Mouse (Mus musculus) cerebellum, postnatal 36 days (tissue): ENCODE data around the gene Fam181a.

Source experiments
- DNase-seq, 2 experiments: peaks; one replicate each; pipeline ENCODE4 v3.0.0; 2021 to 2022; ENCODE audit warnings: mixed read lengths in 2 of 2

The Fam181a gene

DNA sequence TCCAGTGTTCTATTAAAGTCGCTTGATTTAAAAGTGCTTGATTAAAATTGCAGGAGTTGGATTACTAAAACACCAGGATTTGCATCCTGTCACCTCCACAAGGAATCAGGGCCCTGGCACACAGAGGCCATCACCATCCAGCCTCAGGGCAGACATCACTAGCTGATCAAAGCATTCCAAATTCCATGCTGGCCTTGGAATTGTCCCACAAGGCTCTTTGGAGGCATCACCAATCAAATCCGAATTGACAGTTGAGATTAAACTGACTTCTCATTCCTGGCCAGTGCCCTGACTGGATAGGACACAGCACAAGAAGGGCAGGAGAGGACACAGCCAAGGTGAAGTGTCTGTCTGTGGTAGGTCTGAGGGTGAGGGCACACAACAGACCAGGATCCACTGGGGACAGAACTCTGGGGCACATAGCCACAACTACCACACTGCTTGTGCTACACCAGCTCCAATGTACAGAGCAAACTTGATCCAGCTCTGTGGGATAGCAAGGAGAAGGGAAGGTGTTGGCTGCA, at the start of gene Fam181a:
Gene Fam181a (plus strand): TSS at position 232 of the 524 bp plus-strand sequence.
- no peak for DNase-seq

DNA sequence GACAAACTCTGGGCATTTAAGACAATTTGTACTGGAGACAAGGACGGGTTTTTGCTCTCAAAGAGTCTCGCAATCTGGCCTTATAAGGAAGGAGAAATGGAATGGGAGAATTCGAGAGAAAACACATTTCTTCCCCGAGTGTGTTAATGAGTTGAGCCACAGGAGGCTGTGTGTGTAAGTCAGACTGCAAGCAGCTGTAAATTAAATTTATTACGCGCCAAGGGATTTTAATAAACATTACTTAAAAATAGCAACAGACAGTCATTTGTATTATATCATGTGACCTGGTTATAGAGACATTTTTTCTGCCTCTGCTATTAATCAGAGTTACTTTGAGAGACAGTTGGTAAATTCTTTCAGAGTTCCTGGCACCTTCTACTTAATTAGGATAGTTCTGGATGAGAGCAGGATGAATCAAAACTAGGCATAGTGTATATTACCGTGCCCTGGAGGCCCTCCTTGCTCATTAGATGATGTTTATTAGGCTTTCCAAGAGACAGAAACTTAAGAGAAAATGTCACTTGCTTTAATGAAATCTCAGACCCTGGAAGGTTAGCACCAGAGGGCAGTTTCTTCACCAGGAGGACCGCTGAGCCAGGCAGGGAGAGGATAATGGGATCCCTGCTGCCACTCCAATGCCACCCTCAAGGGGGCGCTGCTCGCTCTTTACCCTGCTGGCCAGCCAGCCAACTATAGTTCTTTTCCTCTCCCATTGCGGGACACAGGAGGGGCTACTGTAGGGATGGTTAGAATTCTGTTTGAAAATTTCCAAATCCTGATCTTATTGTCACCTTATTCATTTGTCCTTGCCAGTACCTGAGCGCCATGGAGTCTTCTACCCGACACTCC, 48.5 kb upstream of the Fam181a start:
- DNase-seq, result no peak

DNA sequence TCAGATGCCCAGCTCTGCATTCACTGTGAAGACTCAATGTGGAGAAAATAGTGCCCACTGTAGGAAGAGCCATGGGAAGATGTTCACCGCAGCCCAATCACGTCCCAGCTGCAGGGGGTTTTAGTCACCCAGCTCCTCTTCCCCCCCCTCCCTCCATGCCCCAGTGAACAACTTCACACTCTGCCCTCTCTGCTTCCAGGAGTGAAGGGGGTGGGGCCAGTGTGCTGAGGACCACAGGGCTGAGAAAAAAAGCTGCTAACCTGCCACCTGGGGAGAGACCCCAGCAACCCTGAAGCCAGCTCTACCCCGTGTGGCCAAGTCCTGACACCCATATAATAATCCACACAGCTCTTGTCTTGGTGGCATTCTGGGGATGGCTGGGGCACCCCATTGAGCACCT, 44.2 kb upstream of the Fam181a start:
- no peak for DNase-seq

DNA sequence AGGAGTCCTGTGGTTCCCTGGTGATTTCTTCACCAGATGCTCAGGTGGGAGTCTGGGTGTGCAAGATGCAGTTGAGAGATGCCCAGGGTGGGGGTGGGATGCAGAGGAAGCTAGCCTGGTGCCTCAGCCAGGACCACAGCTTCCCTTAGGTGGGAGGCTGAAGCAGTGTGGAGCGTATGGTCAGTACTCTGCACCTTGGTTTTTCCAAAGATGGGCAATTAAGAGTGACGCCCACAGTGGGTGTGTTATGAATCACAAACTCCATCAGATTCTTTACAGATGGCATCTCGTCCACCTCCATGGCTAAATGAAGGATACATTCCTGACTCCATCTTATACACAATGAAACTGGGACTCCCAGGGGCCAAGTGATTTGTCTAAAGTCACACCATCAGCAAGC, 38.6 kb upstream of the Fam181a start:
- DNase-seq, result no peak

DNA sequence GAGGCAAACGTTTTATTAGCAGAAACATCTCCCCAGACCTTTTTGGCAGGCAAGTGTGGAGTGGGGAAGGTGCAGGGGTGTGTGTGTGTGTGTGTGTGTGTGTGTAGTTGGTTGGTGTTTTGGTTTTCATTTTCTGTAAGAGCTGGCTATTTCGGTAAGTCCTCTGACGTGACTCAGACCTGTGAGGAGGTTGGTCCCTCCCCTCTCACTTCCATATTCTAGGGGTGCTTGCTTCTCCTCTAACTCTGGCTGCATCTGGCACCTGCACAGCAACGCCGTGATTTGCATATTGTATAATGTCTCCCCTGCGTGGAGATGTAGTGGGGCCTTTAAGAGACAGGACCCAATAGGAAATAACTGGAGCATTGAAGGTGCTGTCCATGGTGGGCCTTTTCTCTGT, 37.7 kb upstream of the Fam181a start:
- no peak for DNase-seq

DNA sequence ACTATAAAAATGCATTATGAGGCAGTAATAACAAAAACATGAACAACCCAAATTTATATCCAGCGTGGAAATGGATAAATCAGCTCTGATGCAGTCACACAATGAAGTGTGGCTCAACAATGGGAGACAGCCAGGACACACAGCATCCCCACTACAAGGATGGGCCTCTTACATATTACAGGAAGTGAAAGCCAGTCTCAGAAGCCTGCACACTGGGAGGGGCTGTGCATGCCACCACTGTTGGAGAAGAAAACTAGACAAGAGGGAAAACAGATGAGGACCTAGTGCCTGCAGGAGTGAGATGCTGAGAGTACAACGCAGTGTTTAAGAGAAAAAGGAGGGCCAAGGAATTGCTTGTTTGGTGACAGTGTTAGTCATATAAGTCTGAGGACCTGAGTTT, 37.0 kb upstream of the Fam181a start:
- DNase-seq, result no peak

DNA sequence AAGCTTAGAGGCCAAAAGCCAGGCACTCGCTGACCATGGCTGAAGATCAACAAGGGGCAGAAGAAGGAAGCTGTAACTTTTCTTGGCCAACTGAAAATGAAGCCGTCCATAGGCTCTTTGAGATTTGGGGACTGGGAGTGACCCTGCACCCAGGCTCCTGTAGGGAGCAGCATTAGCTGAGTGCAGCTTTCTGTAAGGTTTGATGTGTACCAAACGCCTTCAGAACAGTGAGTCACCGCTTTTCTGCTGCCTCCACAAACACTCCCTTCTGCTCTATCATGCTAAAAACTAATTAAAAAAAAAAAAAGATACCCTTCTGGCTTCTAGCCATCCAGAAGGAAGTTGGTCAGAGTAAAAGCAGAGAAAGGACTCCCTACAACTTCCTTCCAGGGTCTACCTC, 34.4 kb upstream of the Fam181a start:
- DNase-seq, result no peak

DNA sequence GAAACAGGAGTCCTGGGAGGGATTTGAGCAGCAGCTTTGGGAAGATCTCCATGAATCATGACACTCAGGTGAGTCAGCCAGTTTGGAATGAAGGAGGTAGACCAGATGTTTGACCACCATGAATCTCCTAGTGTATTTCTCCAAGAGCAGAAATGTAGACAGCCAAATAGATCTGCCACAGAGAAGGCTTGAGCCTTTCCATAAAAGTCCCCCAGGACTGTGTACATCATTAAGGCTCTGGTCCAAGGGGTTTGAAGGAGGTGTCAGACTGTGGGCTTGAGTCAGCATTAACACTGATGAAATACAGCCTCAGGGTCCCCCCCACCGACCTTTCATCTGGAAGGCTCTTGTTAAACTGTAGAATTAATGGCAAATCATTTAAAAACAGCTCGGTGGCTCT, 29.3 kb upstream of the Fam181a start:
- no peak for DNase-seq

DNA sequence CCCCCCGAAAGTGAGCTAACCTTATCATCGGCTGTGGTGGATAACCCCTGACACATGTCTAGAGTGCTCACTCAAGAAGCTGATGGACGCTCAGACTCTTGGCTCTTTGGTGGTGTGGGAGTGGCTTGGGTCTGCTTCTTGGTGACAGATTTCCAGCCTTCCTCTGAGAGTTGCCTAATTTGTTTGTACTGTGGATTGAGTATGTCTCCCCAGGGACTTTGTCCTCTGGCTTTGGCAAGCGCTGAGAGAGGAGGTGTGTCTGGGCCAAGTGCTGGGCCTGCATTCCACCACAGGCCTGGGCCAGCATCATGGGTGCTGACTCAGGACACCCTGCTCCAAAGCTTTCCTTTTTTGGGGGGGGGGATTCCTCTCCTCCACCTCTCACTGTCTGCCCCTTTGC, 28.9 kb upstream of the Fam181a start:
- DNase-seq, result no peak

DNA sequence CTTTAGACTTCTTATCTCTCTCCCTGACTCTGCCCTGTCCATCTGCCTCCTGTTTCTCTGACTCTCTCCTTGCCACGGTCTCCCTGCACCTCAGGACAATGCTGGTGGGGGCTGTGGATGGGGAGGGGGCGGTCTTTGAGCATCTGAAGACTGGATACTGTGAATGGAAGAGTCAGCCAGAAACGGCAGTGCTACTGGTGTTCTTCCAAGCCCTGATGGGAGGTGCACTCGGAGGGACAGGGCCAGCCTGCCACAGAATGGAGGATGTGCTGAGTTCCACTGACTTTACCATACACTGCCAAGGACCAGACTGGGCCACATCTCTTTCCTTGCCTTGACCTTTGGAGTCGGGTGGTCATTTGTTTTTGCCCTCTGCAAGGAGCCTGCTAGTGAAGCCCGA, 27.8 kb upstream of the Fam181a start:
- DNase-seq, result no peak

DNA sequence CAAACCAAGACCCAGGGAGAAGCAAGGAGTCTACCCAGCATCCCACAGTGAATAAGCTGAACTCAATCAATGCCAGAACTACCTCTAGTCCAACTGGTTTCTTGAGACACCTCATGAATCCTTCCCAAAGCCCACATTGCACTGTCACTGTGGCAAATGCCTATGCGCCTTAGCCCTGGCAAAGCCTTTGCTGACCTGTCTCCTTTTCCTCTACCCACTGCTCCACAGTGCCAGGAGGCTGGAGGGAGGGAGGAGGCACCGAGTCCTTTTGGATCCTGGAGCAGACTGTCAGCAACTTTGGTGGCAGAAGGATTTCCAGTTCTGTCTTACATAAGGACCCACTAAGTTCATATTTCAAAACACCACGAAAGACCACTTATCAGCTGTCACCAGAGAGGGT, 27.4 kb upstream of the Fam181a start:
- no peak for DNase-seq

DNA sequence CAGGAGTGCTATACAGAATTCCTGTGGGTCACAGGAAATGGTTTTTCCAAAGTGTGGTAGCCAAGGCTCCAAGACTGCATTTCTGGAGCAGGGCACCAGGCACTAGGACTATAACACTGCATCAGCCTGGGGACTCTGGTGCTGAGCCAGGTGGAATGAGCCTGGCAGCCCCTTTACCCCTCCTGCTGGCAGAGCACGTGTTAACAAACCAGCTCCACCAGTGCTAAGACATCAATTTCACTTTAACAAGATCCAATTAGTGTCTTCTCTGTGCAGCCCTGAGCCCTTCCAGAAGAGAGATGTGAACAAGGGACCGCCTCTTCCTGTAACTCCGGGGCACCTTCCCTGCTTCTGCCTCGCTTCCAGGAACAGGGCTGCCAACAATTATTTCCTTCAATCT, 23.5 kb upstream of the Fam181a start:
- DNase-seq, result no peak

DNA sequence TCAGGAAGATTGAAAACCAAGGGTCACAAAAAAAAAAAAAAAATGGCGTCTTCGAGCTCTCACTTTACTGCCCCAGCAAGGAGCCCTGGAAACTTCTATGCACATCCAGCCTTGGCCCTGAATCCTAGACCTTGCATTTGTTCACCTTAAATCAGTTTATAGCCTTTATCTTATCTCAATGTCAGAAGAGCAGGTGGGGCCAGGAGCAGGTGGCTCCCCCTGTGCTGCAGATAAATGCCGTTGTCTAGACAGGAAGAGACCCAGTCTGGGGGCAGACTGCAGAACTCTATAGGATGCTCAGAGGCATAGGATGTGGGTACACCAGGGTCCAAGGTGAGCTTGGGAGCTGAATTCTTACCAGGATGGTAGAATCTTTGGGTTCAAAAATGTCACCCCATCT, 18.4 kb upstream of the Fam181a start:
- DNase-seq, result no peak

DNA sequence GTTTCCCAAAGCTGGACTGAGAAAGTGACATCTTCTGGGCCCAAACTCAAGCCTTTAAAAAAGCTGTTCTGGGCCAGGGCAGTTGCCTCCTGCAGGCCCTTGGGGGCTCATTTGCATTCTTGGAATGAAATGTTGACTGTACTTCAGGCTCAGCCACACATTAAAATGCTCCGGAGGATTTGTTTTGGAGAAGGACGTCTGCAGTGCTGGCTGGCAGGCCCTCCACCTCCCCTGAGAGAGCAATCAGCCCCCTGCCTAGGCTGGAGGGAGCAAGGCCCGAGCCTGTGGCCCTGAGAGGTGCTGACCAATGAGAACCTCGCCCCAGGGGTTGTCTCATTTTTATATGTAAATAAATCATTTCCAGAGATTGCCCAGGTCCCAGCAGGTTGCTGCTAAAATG, 14.5 kb upstream of the Fam181a start:
- DNase-seq, result no peak

DNA sequence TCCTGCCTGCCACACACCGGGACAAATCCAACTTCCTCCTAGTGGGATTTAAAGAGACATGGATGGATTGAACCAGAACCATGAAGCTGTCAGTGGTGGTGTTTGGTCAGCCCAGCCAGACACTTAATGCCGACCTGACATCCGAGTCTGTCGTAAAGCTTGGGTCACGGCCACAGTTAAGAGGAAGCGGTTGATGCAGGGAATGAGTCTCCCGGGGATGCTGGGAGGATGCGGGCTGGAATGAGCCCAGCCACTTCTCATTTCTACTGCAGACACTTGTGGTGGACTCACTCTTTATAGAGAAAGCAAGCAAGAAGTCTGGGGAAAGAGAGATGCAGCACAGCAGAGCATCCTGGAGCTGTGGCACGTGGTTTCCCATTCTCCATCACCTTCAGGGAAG, 10.3 kb upstream of the Fam181a start:
- DNase-seq, result no peak

DNA sequence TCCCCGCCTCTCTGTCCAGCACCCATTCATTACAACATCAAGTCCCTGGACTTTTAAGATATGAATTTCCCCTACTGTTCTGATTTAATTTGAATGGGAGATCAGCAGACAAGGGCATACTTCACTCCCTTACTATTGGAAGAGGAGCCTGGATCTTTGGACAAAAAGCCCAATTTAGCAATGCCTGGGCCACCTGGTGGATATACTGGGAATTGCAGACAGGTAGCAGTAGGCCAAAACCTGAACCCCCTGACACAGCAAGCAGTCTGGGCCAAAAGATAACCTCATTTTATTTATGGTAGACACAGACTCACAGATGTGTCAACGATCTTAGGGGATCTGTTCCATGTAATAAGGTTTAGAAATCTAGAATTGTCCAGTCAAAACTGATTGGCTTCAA, 9.1 kb upstream of the Fam181a start:
- DNase-seq, result peak; percentile 67 to 73

DNA sequence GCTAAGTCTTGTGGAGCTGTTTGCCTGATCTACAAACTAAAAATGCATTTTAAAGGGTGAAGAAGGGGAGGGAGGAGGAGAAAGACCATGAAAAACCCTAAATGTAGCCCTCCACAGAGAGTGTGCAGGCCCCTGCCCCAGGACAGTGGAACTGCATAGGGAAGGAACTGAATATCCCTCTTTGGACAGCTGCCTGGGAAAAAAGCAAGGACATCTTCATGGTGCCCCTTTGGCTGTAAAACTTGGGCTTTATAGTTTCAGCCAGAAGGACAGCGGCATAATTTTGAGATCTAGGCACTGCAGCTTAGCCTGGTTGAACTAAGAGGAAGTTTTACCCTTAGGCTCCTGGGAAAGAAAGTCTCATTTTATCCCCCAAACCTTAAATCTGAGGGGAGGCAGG, 7.8 kb upstream of the Fam181a start:
- no peak for DNase-seq

DNA sequence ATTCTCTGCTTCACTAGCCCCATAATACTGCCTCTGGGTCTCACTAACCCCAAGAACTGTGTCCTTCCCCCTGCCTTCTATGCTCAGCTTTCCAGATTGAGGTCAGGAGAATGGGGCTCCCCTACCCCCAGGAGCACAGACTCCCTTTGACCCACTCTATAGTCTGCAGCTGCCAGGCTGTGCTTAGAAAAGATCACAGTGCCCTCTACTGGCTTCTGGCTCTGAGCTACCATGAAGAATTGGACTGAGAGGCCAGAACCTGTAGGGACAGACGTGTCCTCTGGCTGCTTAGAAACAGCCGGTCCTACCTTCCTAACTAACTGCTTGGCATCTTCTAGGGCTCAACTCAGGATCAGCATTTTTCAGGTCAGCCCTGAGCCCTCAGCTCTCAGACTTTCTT, 4.6 kb upstream of the Fam181a start:
- peak in 1 of 2 experiments; percentile 30 for DNase-seq

DNA sequence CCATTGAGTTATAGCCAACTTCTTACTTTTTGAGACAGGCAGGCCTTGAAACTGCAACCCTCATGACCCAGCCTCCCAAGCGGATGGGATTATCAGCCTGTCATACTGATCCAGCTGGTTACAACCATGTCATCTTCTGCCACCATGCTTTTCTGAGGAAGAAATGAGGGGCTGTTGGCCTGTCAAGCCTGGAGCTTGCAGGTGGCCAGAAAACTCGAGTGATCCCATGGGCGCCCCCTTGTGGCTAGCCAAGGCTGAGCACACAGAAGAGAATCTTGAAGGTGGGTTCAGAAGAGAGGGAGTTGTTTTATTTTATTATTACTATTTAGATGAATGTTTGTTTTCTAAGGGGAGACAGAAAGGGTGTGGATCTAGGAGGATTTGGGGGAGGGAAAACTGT, 4.1 kb upstream of the Fam181a start:
- peak in 1 of 2 experiments; percentile 41 for DNase-seq

DNA sequence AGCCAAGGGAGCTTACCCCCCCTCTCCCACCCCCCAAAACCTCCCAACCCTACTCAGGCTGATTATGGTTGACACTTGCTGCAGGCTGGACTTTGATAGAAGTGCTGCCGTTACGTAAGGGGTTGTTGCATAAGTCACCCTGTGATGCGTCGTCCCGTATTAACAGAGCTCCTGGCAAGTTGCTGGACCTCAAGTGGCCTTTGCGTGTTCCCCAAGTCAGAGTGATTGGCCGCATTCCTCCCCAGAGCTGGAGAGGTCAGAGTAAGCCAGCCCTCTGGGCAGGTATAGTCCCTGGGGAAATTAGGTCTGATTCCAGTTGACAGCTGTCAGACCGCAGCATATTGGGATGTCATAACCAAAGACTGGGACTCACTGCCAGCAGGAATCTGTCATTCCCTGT, 1.1 kb downstream of the Fam181a start:
- DNase-seq, result no peak

DNA sequence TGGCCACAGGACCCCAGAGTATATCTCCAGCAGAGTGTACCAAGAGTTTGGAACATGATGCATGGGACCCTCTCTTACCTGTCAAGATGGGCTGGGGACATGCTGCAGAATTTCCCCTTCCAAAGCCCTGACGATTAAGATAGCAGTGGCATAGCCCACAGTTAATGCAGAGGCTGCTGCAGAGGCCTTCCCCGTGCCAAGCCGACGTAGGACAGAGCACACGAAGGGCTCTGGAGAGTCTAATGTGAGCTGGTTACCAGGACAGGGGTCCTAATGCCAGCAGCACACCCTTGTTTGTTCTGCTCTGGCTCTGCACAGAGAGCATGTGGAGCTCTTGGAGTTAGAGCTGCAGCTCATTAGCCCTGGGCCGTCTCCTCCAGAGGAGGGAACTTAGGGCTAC, 2.5 kb downstream of the Fam181a start:
- DNase-seq, result no peak

DNA sequence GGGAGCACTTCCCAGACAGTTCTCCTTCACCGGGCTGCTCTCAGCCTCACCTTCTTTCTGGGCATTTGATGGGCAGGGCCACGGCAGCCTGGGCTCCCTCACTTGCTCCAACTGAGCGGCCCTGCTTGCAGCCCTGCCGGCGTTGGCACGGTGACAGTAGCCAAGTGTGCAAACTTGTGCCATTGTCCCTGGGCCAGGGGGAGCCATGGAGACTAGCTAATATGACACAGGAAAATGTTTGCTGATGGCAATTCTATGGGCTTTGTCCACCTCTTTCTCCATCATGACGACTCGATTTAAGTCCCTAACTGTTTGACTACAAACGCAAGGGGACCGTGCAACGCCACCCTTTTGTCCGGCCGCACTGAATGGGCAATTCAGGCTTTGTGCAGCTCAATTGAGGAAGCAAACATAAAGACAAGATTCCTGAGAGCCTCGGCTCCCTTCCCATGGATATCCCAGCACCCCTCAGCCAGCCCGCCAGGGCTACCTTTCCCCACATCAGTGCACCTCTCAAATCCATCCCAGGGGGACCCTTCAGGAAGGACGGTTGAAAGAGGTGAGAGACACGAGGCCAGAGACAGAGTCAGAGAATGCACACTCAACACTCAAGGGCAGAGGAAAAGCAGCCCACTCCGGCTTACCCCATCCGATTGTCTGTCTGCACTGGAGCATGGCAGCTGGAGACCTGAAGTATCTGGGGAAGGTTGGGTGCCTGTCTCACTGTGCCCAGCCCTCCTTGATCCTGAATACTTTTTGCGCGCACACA, 3.3 kb downstream of the Fam181a start:
- DNase-seq, result peak; percentile 35 to 56

DNA sequence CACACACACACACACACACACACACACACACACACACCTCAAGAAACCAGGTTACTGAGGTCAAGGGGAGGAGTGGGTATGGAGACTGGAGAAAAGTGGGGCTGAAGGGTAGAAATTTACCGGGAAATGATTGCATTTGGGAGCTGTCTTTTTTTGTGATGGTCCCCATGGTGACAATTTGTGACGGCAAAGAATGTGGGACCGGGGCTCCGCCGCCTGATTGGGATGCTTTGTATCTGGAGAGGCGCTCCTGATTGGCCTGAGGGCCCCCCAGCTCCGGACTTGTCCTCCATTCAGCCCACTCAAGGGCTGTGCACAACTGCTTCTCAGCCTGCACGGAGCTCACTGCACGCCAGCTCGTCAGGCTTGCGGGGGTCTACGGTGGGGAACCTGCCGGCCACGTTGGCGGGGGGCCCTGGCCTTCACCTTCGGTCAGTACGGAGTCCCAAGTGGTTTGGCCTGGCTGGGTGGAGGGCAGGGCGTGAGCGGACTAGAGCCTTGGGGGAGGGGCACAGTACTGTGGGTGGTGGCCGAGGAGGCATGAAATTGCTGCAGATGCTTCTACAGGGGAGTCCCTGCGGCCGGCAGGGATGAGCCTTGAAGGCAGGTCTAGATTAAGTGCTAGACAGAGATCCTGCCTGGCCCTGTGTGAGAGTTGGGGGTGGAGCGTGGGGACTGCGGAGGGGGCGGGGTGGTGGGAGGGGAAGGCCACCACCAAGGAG, 4.0 kb downstream of the Fam181a start:
- DNase-seq, result no peak
